Mouse (Mus musculus) Muller cell, postnatal 12 days (primary cell): ENCODE results near the gene Il1a.

Experiments
- DNase-seq: peaks from one replicate; pipeline ENCODE4 v3.0.0-alpha.2; 2015; ENCODE audit errors: inconsistent ontology term

The Il1a gene

DNA sequence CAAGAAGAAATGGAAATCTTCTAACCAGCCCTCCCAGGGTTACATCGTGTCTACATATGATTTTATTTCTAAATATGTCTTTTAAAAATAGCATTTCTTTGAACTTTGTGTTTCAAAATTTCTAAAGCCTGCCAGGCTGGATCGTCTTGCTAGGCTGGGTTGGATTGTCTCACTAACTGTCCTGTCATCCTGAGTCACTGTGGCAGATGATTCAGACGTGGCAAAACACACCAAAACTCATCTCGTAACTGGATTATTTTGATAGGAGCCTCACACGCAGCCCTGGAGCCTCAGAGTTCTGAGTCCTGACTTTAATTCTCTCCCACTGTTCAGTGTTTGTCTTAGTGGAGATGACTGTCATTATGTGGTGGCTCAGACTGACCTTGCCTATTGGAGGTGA is 46.7 kb downstream of the Il1a start:
- peak; percentile 42 for DNase-seq

DNA sequence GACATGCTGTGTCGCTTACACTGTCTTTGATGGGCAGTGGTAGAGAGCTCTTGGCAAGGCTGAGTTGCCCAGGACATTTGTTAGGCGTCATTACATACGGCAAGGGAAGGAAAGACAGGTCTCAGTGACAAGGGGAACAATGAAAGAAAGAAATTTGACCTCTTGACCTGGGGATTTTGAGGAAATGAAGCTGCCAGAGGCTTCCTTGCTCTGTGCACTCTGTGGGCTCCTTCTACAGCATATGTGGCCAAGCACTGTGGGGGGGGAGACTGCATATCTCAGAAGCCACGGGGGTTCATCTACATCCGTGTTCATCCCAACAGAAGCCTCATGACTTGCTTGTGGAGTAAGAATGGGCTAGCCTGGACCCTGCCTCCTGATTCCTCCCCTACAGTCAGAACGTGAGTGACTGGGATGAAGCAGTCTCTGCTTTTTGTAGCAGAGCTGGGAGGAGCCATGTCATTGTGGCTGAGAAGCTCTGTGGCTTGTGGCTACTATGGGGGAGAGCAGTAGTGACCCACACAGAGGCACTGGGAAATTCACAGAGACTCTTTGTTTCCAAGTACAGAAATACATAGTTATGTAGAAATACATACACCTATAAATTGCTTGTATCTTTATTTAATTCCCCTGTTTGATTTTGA is 48.5 kb downstream of the Il1a start:
- DNase-seq: no peak

DNA sequence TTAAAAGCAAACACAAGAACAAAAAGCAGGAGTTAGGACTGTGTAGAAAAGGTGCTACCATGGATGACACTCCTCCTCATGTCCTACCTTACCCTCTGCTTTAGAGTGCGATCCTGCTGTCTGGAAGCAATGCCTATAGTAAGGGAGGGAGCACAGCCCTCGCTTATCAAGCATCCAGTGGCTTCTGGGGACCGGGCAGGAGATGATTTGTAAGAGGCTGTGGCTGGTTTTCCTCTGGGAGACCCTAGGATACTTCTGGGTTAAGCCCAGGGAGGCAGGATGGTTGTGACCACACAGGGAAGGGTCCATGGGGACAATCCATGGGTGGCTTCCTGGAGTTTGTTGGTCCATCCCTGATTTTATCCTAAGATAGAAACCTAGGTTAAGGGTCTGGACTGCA is 49.1 kb downstream of the Il1a start:
- no peak for DNase-seq

DNA sequence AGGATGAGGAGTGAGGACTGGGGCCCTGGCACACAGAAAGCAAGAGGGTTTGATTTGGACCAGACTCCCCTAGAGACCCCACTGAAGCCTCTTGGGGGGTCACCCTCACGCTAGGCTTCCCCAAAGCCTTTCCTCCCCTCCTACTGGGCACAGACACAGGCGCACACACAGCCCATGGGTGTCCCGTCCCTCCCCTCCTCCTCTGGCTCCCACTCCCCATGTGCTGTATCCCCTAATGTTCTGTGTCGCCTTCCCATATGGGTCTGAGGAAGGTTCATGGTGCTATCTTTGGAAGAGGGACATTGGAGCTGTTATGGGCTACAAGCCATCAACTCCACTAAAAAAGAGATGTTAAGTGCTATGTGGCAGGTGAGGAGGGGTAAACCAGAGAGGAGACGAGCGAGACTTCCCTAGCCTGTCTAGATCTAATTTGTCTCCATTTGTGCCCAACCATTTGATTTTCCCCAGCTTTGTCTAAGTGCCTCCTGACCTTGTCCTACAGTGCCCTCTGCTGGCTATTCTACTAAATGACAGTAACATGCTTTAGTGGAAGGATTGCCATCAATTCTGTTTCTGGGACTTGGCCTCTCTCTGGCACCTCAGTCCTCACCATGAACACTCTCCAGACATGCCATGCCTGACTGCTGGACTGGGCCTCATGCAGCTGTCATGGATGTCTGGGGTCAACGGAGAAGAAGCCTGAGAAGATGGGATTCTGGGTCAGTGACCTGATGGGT is 51.1 kb downstream of the Il1a start:
- DNase-seq: peak; percentile 66

DNA sequence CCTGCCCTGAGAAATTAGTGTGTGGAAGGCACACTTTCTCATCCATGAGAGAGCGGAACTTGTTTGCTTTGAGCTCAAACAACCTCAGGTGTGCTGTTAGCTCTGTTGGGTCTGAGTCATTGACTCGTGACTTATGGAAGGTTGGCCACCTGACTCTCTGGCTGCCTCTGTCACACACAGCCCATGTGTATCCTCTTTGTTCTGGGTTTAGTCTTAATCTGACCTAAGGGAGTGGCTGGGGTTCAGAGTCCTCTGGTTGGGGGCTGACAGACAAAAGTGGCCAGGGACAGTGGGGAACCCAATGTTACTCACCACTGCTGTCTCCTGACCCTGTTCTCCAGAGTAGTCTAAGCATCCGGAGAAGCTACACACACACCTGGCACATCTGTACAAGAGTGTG is 51.7 kb downstream of the Il1a start:
- DNase-seq: no peak

DNA sequence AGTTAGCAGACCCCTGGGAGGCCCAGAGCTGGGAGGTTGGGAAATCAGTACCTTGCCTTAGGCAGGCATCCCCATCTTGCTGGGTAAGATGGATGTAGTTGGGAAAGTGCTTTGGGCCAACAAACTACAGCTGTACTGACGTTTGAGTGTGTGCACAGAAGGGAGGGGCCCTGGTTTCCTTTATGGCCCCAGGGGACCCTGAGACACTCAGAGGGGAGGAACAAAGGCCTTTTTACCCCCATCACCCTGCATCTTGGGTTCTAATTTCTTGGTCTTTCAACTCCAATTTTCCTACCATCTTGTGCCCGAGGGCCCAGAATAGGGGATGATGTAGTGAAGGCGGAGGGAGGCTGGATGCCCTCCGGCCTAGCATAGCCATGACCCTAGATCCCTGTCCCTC is 53.8 kb downstream of the Il1a start:
- DNase-seq: no peak

DNA sequence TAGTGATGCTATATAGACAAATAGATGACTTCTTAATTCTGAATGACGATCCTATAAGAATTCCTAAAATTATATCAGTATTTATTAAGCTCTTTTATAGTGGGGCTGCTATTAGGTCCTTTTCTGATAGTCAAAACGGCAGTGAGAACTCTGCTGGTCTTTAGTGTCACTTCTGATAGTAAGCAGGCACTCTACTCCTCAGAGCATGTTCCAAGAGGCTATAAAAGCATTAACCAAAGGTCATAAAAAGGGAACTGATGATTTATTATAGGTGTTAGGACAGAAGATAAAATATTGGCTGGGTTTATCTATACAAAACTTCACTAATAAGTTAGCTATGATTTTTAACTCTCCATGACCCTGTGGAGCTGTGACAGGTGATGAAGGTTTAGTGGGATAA is 55.7 kb downstream of the Il1a start:
- no peak for DNase-seq

DNA sequence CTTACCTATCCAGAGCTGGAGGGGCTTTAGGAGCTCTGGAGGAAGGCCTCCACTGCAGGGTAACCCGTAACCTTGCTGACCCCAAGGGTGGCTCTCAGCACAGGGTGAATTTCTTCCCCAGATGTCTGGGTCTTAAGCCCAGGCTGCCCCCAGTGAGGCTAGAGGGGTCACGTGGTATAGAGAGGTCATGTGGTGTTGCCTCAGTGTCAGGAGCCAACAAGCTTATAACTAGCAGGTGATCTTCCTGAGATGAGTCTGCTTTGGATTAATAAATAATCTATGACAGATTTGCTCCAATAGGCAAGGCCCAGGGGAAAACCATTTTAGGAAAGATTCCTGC is 56.2 kb downstream of the Il1a start:
- no peak for DNase-seq

DNA sequence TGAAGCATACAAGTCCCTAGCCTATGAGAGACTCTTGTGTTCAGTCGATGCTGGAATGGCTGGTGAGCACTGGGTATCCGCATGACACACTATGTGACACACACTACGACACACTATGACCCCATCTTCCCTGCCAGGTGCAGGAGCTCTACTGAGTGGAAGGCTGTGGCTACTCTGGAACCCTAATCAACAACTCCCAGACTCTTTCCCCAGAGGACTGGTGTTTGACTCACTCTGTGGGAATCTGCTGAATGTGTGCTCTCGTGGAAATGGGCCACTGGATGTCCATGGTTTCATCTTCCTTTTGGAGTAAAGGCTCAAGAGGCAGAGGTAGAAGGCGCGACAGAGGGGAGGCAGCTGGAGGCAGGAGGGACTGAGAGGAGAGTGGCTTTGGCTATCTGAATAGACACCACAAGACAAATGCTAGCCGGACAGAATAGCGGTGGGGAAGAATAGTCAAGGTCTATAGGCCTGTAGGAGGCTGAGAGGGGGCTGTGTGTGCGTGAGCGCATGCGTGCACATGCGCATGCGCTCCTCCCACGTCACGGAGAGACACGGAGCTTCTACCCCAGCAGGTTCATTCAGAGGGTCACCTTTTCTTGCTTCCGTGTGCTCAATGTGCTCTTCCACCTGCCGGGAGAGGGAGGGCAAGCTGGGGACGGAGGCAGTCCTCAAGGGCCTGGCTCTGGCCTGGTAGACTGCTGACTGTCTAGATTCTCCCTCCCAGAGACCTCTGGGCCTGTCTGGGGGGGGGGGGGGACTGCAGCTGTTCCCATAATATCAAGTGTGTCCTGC is 56.7 kb downstream of the Il1a start:
- peak; percentile 61 for DNase-seq
